Mouse (Mus musculus) embryonic facial prominence, embryonic 14.5 days (tissue): ENCODE measurements at regions not wholly inside any gene's neighbourhood (a gene's known extent, or its start where the extent isn't known, plus 50 kb on each side); places are given as distances from the start of the nearest gene placed in this dataset.

Experiments
- ATAC-seq: fragments of 200-750 bp; cut with Nextera tagmentation; 2 replicates; pipeline ENCODE4 v1.8.0; 2017; ENCODE audit warnings: low read depth, moderate number of reproducible peaks, moderate TSS enrichment
- DNase-seq: peaks from one replicate; pipeline ENCODE4 v3.0.0-alpha.2; 2015; ENCODE audit warnings: low spot score
- H3K27ac ChIP-seq: fragments of 300-500 bp; sonication (generic); replicated peaks from 2 replicates; pipeline ENCODE4 v1.5.1; 2014; ENCODE audit warnings: low read depth, mild to moderate bottlenecking, low read length, moderate library complexity
- H3K27me3 ChIP-seq: fragments of 300-500 bp; sonication (generic); replicated peaks from 2 replicates; pipeline ENCODE4 v1.6.1; 2014; ENCODE audit warnings: low read length; ENCODE audit not compliant: control insufficient read depth, insufficient read depth
- H3K36me3 ChIP-seq: fragments of 300-500 bp; sonication (generic); 2 replicates; pipeline ENCODE4 v1.6.1; 2014; ENCODE audit warnings: low read length, mixed read lengths; ENCODE audit not compliant: control insufficient read depth, insufficient read depth
- H3K4me1 ChIP-seq: fragments of 300-500 bp; sonication (generic); 2 replicates; pipeline ENCODE4 v1.6.1; 2014; ENCODE audit warnings: antibody characterized with exemption, low read length; ENCODE audit not compliant: control insufficient read depth, insufficient read depth
- H3K4me2 ChIP-seq: fragments of 300-500 bp; sonication (generic); 2 replicates; pipeline ENCODE4 v1.6.1; 2014; ENCODE audit warnings: low read depth, mild to moderate bottlenecking, low read length, moderate library complexity, mixed read lengths
- H3K4me3 ChIP-seq: fragments of 300-500 bp; sonication (generic); 2 replicates; pipeline ENCODE4 v1.5.1; 2014; ENCODE audit warnings: low read depth, mild to moderate bottlenecking, low read length
- H3K9ac ChIP-seq: fragments of 300-500 bp; sonication (generic); 2 replicates; pipeline ENCODE4 v1.6.1; 2014; ENCODE audit warnings: low read depth, mild to moderate bottlenecking, low read length, moderate library complexity, mixed read lengths
- H3K9me3 ChIP-seq: fragments of 300-500 bp; sonication (generic); 2 replicates; pipeline ENCODE4 v1.6.1; 2016; ENCODE audit warnings: low read length; ENCODE audit not compliant: control insufficient read depth
- WGBS: fragments of 180-500 bp; shearing (Covaris S2); extraction: QIAGEN DNeasy Blood & Tissue Kit; methylation state at CpG from one replicate; pipeline ENCODE4 v1.1.7; 2014; 5-methylcytosine and 5-hydroxymethylcytosine counted together

DNA sequence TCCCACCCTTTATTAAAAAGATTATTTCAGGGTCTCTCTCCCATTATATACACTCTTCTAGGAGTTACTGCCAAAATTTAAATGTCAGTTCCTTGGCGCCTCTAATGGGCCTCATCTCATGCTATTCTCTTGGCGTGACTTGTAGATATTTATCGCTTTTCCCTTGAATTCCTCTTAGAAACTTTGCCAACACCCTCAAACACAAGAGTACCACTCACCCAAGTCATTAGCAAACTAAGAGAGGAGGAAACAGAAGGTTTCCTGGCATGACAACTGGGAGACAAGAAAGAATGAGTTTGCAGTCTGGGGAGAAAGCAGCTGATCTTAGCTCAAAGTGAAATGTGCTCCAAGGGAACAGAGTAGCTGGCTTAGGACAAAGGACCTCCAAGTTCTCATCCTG lies 236.8 kb downstream of the Ipo11 start:
- Histone ChIP-seq H3K9ac (no peak overlapping the region), H3K27me3 (no peaks in the 10 kb centered on the region), H3K4me2 (no peak overlapping the region), H3K4me3 (no peak overlapping the region), H3K4me1 (no peaks in the 10 kb centered on the region), H3K27ac (no peak overlapping the region), H3K36me3 (no peaks in the 10 kb centered on the region), H3K9me3 (no peaks in the 10 kb centered on the region)
- ATAC-seq (no peak), DNase-seq (no peak)
- WGBS = 84% methylated on average over 3 of the region's 3 CpGs

DNA sequence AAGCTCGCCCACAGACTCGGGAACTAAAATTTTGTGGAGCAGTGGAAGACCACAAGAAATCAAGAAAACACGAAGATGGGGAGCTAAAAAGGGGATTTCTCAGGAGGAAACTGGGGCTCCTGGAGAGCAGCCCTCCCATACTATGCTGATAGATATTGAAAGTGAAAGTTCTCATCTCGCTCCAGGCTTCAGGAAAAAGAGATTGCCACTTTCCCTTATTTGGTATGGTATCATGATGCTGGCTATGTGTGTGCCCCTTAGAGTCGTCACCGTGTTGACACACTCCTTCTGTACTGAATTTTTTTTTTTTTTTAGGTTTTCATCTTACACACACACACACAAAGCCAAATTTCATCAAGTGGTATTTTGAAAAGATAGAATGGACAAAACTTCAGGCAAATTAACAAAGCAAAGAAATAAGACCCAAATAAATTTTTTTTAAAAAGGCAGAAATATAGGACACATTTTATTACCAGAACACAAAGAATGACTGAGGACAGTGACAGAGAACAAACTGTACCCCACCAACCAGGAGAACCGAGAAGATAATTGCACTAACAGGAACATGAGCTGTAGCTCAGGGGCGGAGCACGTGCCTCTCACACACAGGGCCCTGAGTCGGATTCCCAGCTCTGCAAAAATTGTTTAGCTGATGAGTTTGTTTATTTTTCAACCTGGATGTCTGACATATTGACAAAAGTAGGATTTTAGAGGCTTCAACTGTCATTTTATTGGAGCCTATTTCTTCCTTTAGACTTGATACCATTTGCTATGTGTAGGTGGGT lies 244.8 kb downstream of the Ipo11 start:
- DNase-seq (no peak), ATAC-seq (no peak)
- H3K9ac ChIP-seq = no peak overlapping the region
- no peaks in the 10 kb centered on the region for H3K4me1 ChIP-seq
- 70% methylated on average over 10 of the region's 10 CpGs for WGBS
- no peaks in the 10 kb centered on the region for H3K36me3 ChIP-seq
- no peak overlapping the region for H3K4me2 ChIP-seq
- H3K27me3 ChIP-seq = no peaks in the 10 kb centered on the region
- H3K4me3 ChIP-seq = no peak overlapping the region
- H3K9me3 ChIP-seq = no peaks in the 10 kb centered on the region
- H3K27ac ChIP-seq = no peak overlapping the region

DNA sequence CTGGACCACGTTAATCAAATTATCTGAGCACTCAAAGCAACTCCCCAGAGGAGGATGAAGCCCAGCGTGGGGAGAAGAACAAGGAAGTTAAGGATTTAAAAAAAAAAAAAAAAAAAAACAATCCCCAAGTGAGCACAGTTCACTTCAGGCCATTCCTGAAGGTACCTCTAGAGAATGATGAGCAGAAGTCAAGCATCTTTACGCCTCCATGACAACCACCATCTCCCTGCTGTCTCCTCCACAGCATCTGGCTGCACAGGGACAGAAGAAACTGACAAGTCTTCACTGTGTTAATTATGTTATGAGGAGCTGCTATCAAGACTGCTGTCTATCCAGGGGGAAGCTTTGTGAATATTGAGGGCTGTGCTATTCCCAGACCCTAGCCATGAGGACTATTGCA lies 246.6 kb downstream of the Ipo11 start:
- DNase-seq (no peak), ATAC-seq (peak; percentile 15; the same call in 1 of the 2 replicates)
- no peaks in the 10 kb centered on the region for H3K27me3 ChIP-seq
- H3K4me3 ChIP-seq = no peak overlapping the region
- H3K36me3 ChIP-seq = no peaks in the 10 kb centered on the region
- no peak overlapping the region for H3K9ac ChIP-seq
- H3K4me1 ChIP-seq = no peaks in the 10 kb centered on the region
- H3K4me2 ChIP-seq = no peak overlapping the region
- no peaks in the 10 kb centered on the region for H3K9me3 ChIP-seq
- no peak overlapping the region for H3K27ac ChIP-seq
- WGBS = 69% methylated on average over 3 of the region's 3 CpGs

DNA sequence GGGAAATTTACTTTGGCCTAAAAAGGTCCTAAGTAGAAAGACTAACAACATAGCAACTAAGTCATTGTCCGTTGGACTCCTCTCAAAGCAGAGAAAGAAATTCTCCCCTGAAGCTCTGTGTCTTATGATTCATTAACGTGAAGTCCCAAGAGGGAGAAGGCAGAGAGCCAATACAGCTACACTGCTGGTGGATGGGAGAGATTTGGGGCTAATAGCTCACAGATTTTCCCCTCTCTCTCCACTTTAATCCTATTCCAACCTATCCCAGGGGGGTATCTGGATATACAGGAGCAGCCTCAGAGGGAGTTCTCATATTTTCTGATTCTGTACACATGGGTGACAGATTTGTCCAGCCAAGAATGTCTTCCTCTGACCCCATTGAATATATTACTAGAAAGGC lies 247.1 kb downstream of the Ipo11 start:
- Histone ChIP-seq H3K27ac (no peak overlapping the region), H3K4me2 (no peak overlapping the region), H3K27me3 (no peaks in the 10 kb centered on the region), H3K4me1 (no peaks in the 10 kb centered on the region), H3K36me3 (no peaks in the 10 kb centered on the region), H3K4me3 (no peak overlapping the region), H3K9ac (no peak overlapping the region), H3K9me3 (no peaks in the 10 kb centered on the region)
- 38% methylated on average over 2 of the region's 2 CpGs for WGBS
- peak; percentile 60 for DNase-seq
- no peak; the same call in 1 of the 2 replicates for ATAC-seq

DNA sequence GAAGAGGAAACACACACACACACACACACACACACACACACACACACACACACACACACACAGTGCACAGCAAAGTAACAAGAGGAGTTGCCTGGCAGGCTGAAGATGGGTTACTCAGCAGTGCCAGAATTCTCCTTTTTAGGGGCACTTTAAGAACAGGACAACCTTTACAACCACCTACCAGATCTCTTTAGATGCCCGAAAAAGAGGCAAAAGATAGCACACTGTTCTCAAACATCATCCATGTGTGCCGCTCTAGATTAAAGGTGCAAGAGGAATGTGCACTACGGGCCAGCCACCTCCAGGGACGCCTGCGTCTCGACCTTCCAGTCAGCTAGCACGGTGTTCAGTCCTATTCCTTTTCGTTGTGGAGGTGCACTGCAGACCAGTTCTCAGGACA lies 247.7 kb downstream of the Ipo11 start:
- Histone ChIP-seq H3K4me2 (no peak overlapping the region), H3K9me3 (no peaks in the 10 kb centered on the region), H3K36me3 (no peaks in the 10 kb centered on the region), H3K9ac (no peak overlapping the region), H3K27ac (no peak overlapping the region), H3K27me3 (no peaks in the 10 kb centered on the region), H3K4me1 (no peaks in the 10 kb centered on the region), H3K4me3 (no peak overlapping the region)
- ATAC-seq = no peak
- WGBS = 68% methylated on average over 8 of the region's 8 CpGs
- DNase-seq = no peak

DNA sequence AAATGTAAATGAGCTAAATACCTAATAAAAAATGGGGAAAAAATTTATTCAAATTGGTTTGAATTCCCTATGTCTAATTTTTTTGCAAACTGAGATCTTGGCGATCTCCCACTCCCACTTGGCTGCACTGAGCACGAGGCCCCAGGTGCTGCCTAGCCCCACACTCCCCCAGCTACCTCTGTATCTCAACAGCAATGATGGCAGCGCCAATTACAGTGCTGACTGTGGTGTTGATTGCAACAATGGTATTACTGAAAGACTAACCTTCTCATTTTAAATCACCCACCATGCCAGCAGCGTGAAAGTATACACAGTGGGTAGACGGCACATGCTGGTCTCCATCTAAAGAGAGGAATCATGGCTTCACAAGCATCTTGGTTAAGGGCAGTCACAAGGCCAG lies 267.1 kb downstream of the Ipo11 start:
- no peak overlapping the region for H3K4me3 ChIP-seq
- no peak overlapping the region for H3K9ac ChIP-seq
- H3K9me3 ChIP-seq = no peaks in the 10 kb centered on the region
- H3K27me3 ChIP-seq = no peaks in the 10 kb centered on the region
- DNase-seq = no peak
- no peak for ATAC-seq
- H3K4me2 ChIP-seq = no peak overlapping the region
- no peaks in the 10 kb centered on the region for H3K36me3 ChIP-seq
- 84% methylated on average over 5 of the region's 5 CpGs for WGBS
- no peak overlapping the region for H3K27ac ChIP-seq
- no peaks in the 10 kb centered on the region for H3K4me1 ChIP-seq

DNA sequence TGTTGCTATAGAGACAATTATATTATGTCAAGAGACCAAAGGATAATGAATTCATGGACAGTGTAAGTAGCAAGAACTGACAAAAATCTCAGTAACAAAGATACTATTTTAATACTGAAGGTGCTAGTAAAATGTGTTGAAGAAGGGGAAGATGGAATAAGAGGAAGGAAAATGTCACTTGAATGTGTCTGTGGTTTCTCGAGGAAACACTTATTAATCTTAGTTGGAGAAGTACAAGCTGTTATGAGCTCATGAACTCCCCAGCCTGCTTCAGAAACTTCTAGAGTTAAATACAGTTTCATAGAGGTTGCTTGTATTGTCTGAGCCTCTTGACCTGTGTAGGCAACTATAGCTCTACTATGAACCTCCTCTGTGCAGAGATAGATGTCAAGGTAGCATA lies 274.6 kb downstream of the Ipo11 start:
- Histone ChIP-seq H3K36me3 (no peaks in the 10 kb centered on the region), H3K4me3 (no peak overlapping the region), H3K27me3 (no peaks in the 10 kb centered on the region), H3K9ac (no peak overlapping the region), H3K9me3 (no peaks in the 10 kb centered on the region), H3K27ac (no peak overlapping the region), H3K4me2 (no peak overlapping the region), H3K4me1 (no peaks in the 10 kb centered on the region)
- 85% methylated on average over 1 of the region's 1 CpGs for WGBS
- no peak for ATAC-seq
- no peak for DNase-seq

DNA sequence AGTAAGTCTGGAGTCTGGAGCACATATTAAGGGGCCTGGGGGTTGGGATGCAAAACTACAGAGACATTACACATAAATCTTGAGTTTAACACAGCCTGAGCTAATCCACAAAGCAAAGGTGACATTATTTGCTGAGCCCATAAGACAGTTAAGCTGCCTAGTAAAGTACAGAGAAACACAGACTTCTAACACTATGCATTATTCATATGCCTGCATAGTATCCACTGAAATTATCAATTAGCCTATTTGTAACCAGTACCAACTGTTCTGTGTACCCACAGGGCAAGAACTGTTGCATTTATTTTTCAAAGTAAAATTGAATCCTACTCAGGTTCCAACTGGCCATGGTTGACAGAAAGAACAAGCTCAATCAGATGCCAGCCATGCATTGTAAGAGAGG lies 287.4 kb downstream of the Ipo11 start:
- Histone ChIP-seq H3K27ac (no peak overlapping the region), H3K36me3 (no peaks in the 10 kb centered on the region), H3K27me3 (no peaks in the 10 kb centered on the region), H3K4me2 (no peak overlapping the region), H3K9me3 (no peaks in the 10 kb centered on the region), H3K4me3 (no peak overlapping the region), H3K4me1 (no peaks in the 10 kb centered on the region), H3K9ac (no peak overlapping the region)
- DNase-seq (no peak), ATAC-seq (no peak)

DNA sequence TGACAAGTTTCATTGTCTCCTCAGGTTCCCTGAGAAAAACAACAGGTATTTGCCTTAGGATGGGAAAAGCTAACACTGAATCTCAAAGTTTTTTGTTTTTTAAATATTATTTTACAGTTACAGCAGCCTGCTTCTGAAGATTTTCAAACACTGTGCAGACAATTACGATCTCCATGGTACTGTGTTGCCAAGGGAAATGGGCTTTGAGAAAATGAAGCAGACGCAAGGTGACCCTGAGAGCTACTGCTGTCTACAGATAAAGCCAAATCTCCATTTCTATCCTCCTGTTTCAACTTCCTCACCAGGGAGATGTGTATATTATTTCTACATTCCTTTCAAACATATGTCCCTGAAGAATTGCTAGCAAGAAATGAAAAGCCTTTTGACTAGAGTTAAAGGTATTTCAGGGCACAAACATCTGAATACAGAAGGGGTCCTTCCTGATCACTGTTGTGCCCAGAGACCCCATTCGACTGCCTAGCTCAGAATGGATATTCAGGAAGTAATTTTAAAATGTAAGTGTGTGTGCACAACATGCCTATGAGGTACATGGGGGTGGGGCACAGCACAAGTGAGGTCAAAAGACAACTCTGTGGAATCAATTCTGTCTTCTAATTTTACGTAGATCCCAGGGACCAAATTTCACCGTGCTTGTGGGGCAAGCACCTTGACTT lies 293.3 kb downstream of the Ipo11 start:
- ATAC-seq (no peak), DNase-seq (no peak)
- H3K27ac ChIP-seq = no peak overlapping the region
- H3K36me3 ChIP-seq = no peaks in the 10 kb centered on the region
- no peak overlapping the region for H3K4me3 ChIP-seq
- no peaks in the 10 kb centered on the region for H3K4me1 ChIP-seq
- H3K27me3 ChIP-seq = no peaks in the 10 kb centered on the region
- no peak overlapping the region for H3K9ac ChIP-seq
- no peak overlapping the region for H3K4me2 ChIP-seq
- 62% methylated on average over 5 of the region's 5 CpGs for whole genome bisulfite sequencing
- H3K9me3 ChIP-seq = no peaks in the 10 kb centered on the region
